Comparison of ENCODE assay signal across 8 mouse cellular contexts in genomic region chrX:7319089-7319721, GRCm38 (mm10). TPM values are rescaled to one million over a fixed set of nuclear protein-coding genes. Genes with fewer than 3 reads are reported as not detected.
A peak's percentile ranks its signal among the peaks of the same experiment; 100 is the strongest.
DNase-seq lines count a peak whose midpoint lies in the region; ATAC-seq lines count a peak whose summit lies in the region.

Clcn5 (minus strand) TSS chrX:7319358.

- no peaks in the 10 kb centered on the region for H3K36me3 ChIP-seq in hindbrain, embryonic 15.5 days

- peak within 1 kb of the TSS; percentile 58 for H3K4me2 ChIP-seq in hindbrain, embryonic 15.5 days

- H3K4me3 ChIP-seq in hindbrain, embryonic 15.5 days, result peak within 1 kb of the TSS; percentile 61

- DNase-seq in R1 (ENCODE audit: low read depth, low spot score), result peak; percentile 93
- DNase-seq in cerebellum, postnatal 25 days, result peak; percentile 94 to 97
- peak; percentile 93 to 94 for DNase-seq in frontal cortex, postnatal 36 days (ENCODE audit: low spot score in 2 of 2)
- peak; percentile 95 for DNase-seq in left cerebral cortex, adult 11 months (ENCODE audit: low spot score)
- peak; percentile 95 to 98 for DNase-seq in lung, postnatal 4 days
- DNase-seq in retina, postnatal 7 days (ENCODE audit: low read depth, low spot score), result peak; percentile 89
- DNase-seq in urinary bladder, adult 2 months (ENCODE audit: low spot score), result peak; percentile 81

- 14% methylated on average over 42 of the region's 43 CpGs for WGBS in hindbrain, embryonic 15.5 days

- 0 out of 2 replicates have a peak, but pooled peaks cover 3% of the 10 kb centered on the region for H3K4me1 ChIP-seq in hindbrain, embryonic 15.5 days (replicated peaks)

- H3K27ac ChIP-seq in hindbrain, embryonic 15.5 days (replicated peaks), result peak within 1 kb of the TSS; percentile 93

- H3K27me3 ChIP-seq in hindbrain, embryonic 15.5 days, result no peaks in the 10 kb centered on the region

- peak; percentile 97 for ATAC-seq in hindbrain, embryonic 15.5 days (ENCODE audit: low FRiP score, low read depth)

- no peaks in the 10 kb centered on the region for H3K9me3 ChIP-seq in hindbrain, embryonic 15.5 days

- H3K9ac ChIP-seq in hindbrain, embryonic 15.5 days, result peak within 1 kb of the TSS; percentile 60

RNA-seq across cellular contexts. Expression of gene Clcn5, which starts in this region (rescaled TPM):
- 7.6 and 9.0 TPM in 2 replicates for polyA plus RNA-seq in hindbrain, embryonic 15.5 days (2015; fragmentation: Nextera tagmentation; extraction: Ambion mirVana)
- 8.1 and 9.0 TPM in 2 replicates for polyA plus RNA-seq in urinary bladder, adult 2 months (2012; rRNA removed)

Comparison
In these comparisons a context has a peak if more than half of its experiments do, and no peak if none do; other contexts are left out.
1. Peak in every context shown above with its lines: DNase-seq, ATAC-seq, H3K4me3 ChIP-seq and H3K27ac ChIP-seq.